ENCODE assay signal across 15 mouse cellular contexts in the genomic region with DNA sequence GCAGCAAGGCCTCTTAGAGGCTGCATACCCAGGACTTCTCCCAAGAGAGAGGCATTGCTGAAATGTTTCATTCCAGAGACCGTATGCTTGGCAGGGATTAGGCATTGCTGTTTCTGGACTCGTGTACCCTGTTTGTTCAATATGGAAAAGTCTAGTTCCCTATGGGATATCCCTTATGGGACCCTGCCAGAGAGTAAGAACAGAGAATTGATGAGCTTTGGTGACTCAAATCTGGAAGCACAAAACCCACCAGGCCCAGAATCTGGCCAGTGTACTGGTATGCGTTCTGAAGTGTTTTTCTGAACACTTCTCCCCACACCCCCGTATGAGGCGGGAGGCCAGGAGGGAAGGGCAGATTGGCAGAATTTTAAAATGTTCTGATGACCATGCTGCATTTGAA.
A peak's percentile ranks its signal among the peaks of the same experiment; 100 is the strongest.
DNase-seq lines count a peak whose midpoint lies in the region; ATAC-seq and TF ChIP-seq lines count a peak whose summit lies in the region.
"Had no signal": no experiment of that assay in that cellular context is flagged by ENCODE, and none has a peak within 500 bp of the region (broad histone marks: within the 10 kb centered on the region; RNA-seq: fewer than 3 reads in every experiment).

No protein-coding gene starts in this region.

- no peak overlapping the region for H3K4me2 ChIP-seq in kidney, embryonic 16.5 days (replicated peaks; ENCODE audit: low read depth, low read length)
- H3K4me2 ChIP-seq in stomach, embryonic 15.5 days, result no peak overlapping the region
- no peak overlapping the region for H3K4me2 ChIP-seq in forebrain, embryonic 14.5 days (ENCODE audit: low read length)
- H3K4me2 ChIP-seq: intestine, embryonic 15.5 days; liver, embryonic 13.5 days had no signal

- DNase-seq in kidney, postnatal 36 days, result no peak
- DNase-seq in heart, postnatal 4 days, result peak; percentile 35
- no peak for DNase-seq in right cerebral cortex, adult 18-20 months
- no peak for DNase-seq in forebrain, embryonic 14.5 days (ENCODE audit: low spot score)
- DNase-seq: adrenal gland, adult 2 months; cerebellum, postnatal 10 days; kidney, postnatal 14 days; left cerebral cortex, postnatal 4 days; liver, embryonic 13.5 days; thymus, adult 2 months had no signal

- no peaks in the 10 kb centered on the region for H3K27me3 ChIP-seq in kidney, embryonic 16.5 days (ENCODE audit: insufficient read depth, low read length)
- no peaks in the 10 kb centered on the region for H3K27me3 ChIP-seq in stomach, embryonic 15.5 days (replicated peaks)
- no peaks in the 10 kb centered on the region for H3K27me3 ChIP-seq in forebrain, embryonic 14.5 days (replicated peaks; ENCODE audit: control insufficient read depth, insufficient read depth, low read length)
- H3K27me3 ChIP-seq: intestine, embryonic 15.5 days; liver, embryonic 13.5 days; megakaryocyte, embryonic 14.5 days had no signal

- peak overlapping the region; percentile 12; the same call in 1 of the 2 replicates for H3K27ac ChIP-seq in kidney, embryonic 16.5 days (ENCODE audit: low read length)
- H3K27ac ChIP-seq in embryonic fibroblast, embryonic 13.5 days (ENCODE audit: insufficient read depth, low read length), result peak overlapping the region; percentile 83
- H3K27ac ChIP-seq in stomach, embryonic 15.5 days, result peak overlapping the region; percentile 0; the same call in 1 of the 2 replicates
- no peak overlapping the region for H3K27ac ChIP-seq in forebrain, embryonic 14.5 days (ENCODE audit: low read depth, low read length)
- H3K27ac ChIP-seq: intestine, embryonic 15.5 days; liver, embryonic 13.5 days had no signal

- H3K4me1 ChIP-seq in kidney, embryonic 16.5 days (ENCODE audit: insufficient read depth, low read length), result peaks cover 33% of the 10 kb centered on the region
- peaks cover 27% of the 10 kb centered on the region for H3K4me1 ChIP-seq in embryonic fibroblast, embryonic 13.5 days (ENCODE audit: control insufficient read depth, insufficient read depth, low read length)
- H3K4me1 ChIP-seq in stomach, embryonic 15.5 days, result 0 out of 2 replicates have a peak, but pooled peaks cover 7% of the 10 kb centered on the region
- no peaks in the 10 kb centered on the region for H3K4me1 ChIP-seq in forebrain, embryonic 14.5 days (ENCODE audit: control insufficient read depth, insufficient read depth, low read length)

- TF ChIP-seq POLR2A in embryonic fibroblast, embryonic 13.5 days (IDR thresholded peaks at IDR 0.05; ENCODE audit: low read depth, low read length), result no peak

- H3K9ac ChIP-seq in kidney, embryonic 16.5 days (replicated peaks; ENCODE audit: low read length), result no peak overlapping the region
- H3K9ac ChIP-seq in stomach, embryonic 15.5 days, result no peak overlapping the region
- H3K9ac ChIP-seq in forebrain, embryonic 14.5 days (ENCODE audit: low read length), result no peak overlapping the region
- H3K9ac ChIP-seq: intestine, embryonic 15.5 days; liver, embryonic 13.5 days had no signal

- no peak for TF ChIP-seq CTCF in embryonic fibroblast, embryonic 13.5 days (IDR thresholded peaks at IDR 0.05; ENCODE audit: borderline replicate concordance, insufficient read depth, low read length)

- WGBS in kidney, embryonic 16.5 days, result 76% methylated on average over 5 of the region's 5 CpGs
- WGBS in stomach, embryonic 15.5 days, result 61% methylated on average over 5 of the region's 5 CpGs
- 92% methylated on average over 5 of the region's 5 CpGs for WGBS in forebrain, embryonic 14.5 days

- H3K4me3 ChIP-seq in kidney, embryonic 16.5 days (ENCODE audit: low read length), result no peak overlapping the region
- H3K4me3 ChIP-seq in embryonic fibroblast, embryonic 13.5 days (ENCODE audit: insufficient read depth, low read length), result no peak overlapping the region
- H3K4me3 ChIP-seq in stomach, embryonic 15.5 days (replicated peaks), result no peak overlapping the region
- no peak overlapping the region for H3K4me3 ChIP-seq in forebrain, embryonic 14.5 days (ENCODE audit: low read depth, low read length)
- H3K4me3 ChIP-seq: intestine, embryonic 15.5 days; liver, embryonic 13.5 days; megakaryocyte, embryonic 14.5 days had no signal

- ATAC-seq in kidney, embryonic 16.5 days (ENCODE audit: low FRiP score, low TSS enrichment), result no peak
- ATAC-seq in stomach, embryonic 15.5 days (ENCODE audit: insufficient read depth, low FRiP score, low read depth), result no peak
- ATAC-seq in forebrain, embryonic 14.5 days, result no peak
- ATAC-seq: intestine, embryonic 15.5 days had no signal

- no peaks in the 10 kb centered on the region for H3K9me3 ChIP-seq in kidney, embryonic 16.5 days (ENCODE audit: low read length)
- no peaks in the 10 kb centered on the region for H3K9me3 ChIP-seq in stomach, embryonic 15.5 days
- no peaks in the 10 kb centered on the region for H3K9me3 ChIP-seq in forebrain, embryonic 14.5 days (replicated peaks; ENCODE audit: control insufficient read depth, low read length)
- H3K9me3 ChIP-seq: intestine, embryonic 15.5 days; liver, embryonic 13.5 days; megakaryocyte, embryonic 14.5 days had no signal

- peaks cover 14% of the 10 kb centered on the region for H3K36me3 ChIP-seq in kidney, embryonic 16.5 days (ENCODE audit: insufficient read depth, low read length)
- H3K36me3 ChIP-seq in stomach, embryonic 15.5 days, result no peaks in the 10 kb centered on the region
- peaks cover 33% of the 10 kb centered on the region for H3K36me3 ChIP-seq in forebrain, embryonic 14.5 days (ENCODE audit: control insufficient read depth, insufficient read depth, low read length)
